Mouse (Mus musculus) heart, postnatal 0 days (tissue): Measurements from ENCODE around the gene Tmem121. TPM values are rescaled to one million over a fixed set of nuclear protein-coding genes. Genes with fewer than 3 reads are reported as not detected.

ENCODE experiments used
- ATAC-seq: fragments of 200-750 bp; cut with Nextera tagmentation; 2 replicates; pipeline ENCODE4 v1.8.0; 2017; ENCODE audit warnings: low read depth, moderate number of reproducible peaks, moderate library complexity; ENCODE audit not compliant: insufficient read depth
- DNase-seq: peaks from one replicate; pipeline ENCODE4 v3.0.0-alpha.2; 2016; ENCODE audit warnings: low spot score
- H3K27ac ChIP-seq: fragments of 300-500 bp; sonication (generic); 2 replicates; pipeline ENCODE4 v1.5.1; 2014; ENCODE audit warnings: low read depth, mild to moderate bottlenecking
- H3K27me3 ChIP-seq: fragments of 300-500 bp; sonication (generic); 2 replicates; pipeline ENCODE4 v1.6.1; 2014; ENCODE audit warnings: low read length, mixed read lengths; ENCODE audit not compliant: control insufficient read depth, insufficient read depth
- H3K36me3 ChIP-seq: fragments of 300-500 bp; sonication (generic); replicated peaks from 2 replicates; pipeline ENCODE4 v1.6.1; 2014; ENCODE audit warnings: low read length, mixed read lengths; ENCODE audit not compliant: control insufficient read depth, insufficient read depth
- H3K4me1 ChIP-seq: fragments of 300-500 bp; sonication (generic); 2 replicates; pipeline ENCODE4 v1.6.1; 2014; ENCODE audit warnings: antibody characterized with exemption; ENCODE audit not compliant: control insufficient read depth, insufficient read depth
- H3K4me2 ChIP-seq: fragments of 300-500 bp; sonication (generic); 2 replicates; pipeline ENCODE4 v1.6.1; 2014; ENCODE audit warnings: low read depth, mild to moderate bottlenecking, low read length, moderate library complexity
- H3K4me3 ChIP-seq: fragments of 300-500 bp; sonication (generic); 2 replicates; pipeline ENCODE4 v1.5.1; 2014; ENCODE audit warnings: low read depth, low read length
- H3K9ac ChIP-seq: fragments of 300-500 bp; sonication (generic); replicated peaks from 2 replicates; pipeline ENCODE4 v1.6.1; 2014; ENCODE audit warnings: low read depth, low read length, mixed read lengths
- H3K9me3 ChIP-seq: fragments of 300-500 bp; sonication (generic); replicated peaks from 2 replicates; pipeline ENCODE4 v1.6.1; 2016; ENCODE audit warnings: low read length; ENCODE audit not compliant: control insufficient read depth
- CTCF ChIP-seq: IDR thresholded peaks from 2 replicates; pipeline ENCODE4 v1.5.1; 2016; ENCODE audit warnings: antibody characterized with exemption, control low read depth, low read depth
- EP300 ChIP-seq: IDR thresholded peaks from 2 replicates; pipeline ENCODE4 v1.6.1; 2016; ENCODE audit warnings: antibody characterized with exemption, low read depth
- WGBS: fragments of 180-500 bp; shearing (Covaris S2); extraction: QIAGEN DNeasy Blood & Tissue Kit; methylation state at CpG from one replicate; pipeline ENCODE4 v1.1.7; 2014; 5-methylcytosine and 5-hydroxymethylcytosine counted together
- polyA plus RNA-seq: library from polyadenylated mRNA; unstranded; fragments of >200 nt; fragmentation: Nextera tagmentation; extraction: Ambion mirVana; gene quantifications from 2 replicates; pipeline ENCODE4 v1.2.1, GENCODE M21; 2015
- total RNA-seq: library from RNA; depleted of rRNA; stranded (reverse); fragments of >200 nt; gene quantifications from 2 replicates; pipeline ENCODE4 v1.2.3, GENCODE M21; 2014; ENCODE audit warnings: low replicate concordance

Tmem121 gene
- total and polyA plus RNA-seq, 2 experiments from 2014 or later = 1.2 to 4.8 TPM

DNA sequence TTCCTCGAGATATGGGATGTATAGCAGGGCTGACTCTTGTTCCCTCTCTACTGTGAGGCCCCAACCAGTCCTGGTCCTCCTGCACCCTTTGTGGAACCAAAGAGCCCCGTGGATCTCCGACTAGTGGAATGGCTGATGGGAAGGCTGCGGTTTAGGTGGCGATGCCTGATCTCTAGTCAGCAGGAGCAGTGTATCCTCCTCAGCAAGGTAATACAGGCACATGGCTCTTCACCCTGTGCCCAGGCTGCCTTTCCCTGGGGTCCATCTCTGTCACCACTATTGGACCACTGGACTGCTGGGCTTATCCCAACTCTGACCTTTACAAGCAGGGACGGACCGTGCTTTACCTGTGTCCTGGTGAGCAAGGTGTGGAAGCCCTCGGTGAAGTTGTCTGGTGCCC lies 28.2 kb upstream of the Tmem121 start:
- Histone ChIP-seq H3K4me3 (no peak overlapping the region), H3K4me2 (0 out of 2 replicates have a peak overlapping the region, but pooled peaks have one; percentile 90), H3K4me1 (peaks cover 21% of the 10 kb centered on the region), H3K9me3 (no peaks in the 10 kb centered on the region), H3K9ac (no peak overlapping the region), H3K27ac (no peak overlapping the region), H3K27me3 (no peaks in the 10 kb centered on the region), H3K36me3 (peaks cover 11% of the 10 kb centered on the region; the same call in 1 of the 2 replicates)
- 88% methylated on average over 8 of the region's 8 CpGs for WGBS
- TF ChIP-seq CTCF (no peak), EP300 (no peak)
- ATAC-seq = no peak
- no peak for DNase-seq

- Histone ChIP-seq H3K4me2 (no peak overlapping the region), H3K4me3 (no peak overlapping the region), H3K36me3 (peaks cover 14% of the 10 kb centered on the region; the same call in 1 of the 2 replicates), H3K4me1 (peaks cover 18% of the 10 kb centered on the region), H3K27ac (no peak overlapping the region), H3K9ac (no peak overlapping the region), H3K27me3 (no peaks in the 10 kb centered on the region), H3K9me3 (no peaks in the 10 kb centered on the region)
- DNase-seq (no peak), ATAC-seq (no peak)
- TF ChIP-seq CTCF (no peak), EP300 (no peak)
- 92% methylated on average over 8 of the region's 8 CpGs for WGBS
These were observed 27.8 kb upstream of the Tmem121 start for GRCm38 (mm10) chr12:113157971-113158370.

DNA sequence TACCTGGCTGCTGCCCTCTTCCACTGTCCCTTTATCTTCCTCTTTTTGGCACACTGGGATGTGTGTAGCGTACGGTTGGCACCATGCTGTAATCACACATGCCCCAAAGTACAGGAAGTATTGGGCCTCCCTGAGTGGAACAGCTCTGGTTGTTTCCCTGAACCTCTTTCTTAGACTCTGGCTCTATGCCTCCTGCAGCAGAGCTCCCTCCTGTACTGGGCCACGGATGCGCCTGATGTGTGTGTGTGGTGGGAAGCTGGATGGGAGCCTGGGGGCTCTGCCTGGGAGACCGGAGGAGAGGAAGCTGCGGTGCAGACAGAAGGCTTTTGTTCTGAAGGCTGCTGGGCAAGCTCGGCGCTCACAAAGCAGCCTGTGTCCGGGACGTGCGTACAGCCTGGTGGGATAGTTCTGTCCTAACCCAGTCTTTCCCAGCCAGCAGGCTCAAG lies 22.1 kb upstream of the Tmem121 start:
- H3K27me3 ChIP-seq = no peaks in the 10 kb centered on the region
- H3K36me3 ChIP-seq = peaks cover 7% of the 10 kb centered on the region; the same call in 1 of the 2 replicates
- ATAC-seq (peak; percentile 10; the same call in 1 of the 2 replicates), DNase-seq (no peak)
- H3K27ac ChIP-seq = no peak overlapping the region
- no peak overlapping the region for H3K4me3 ChIP-seq
- H3K4me1 ChIP-seq = no peaks in the 10 kb centered on the region
- TF ChIP-seq CTCF = no peak
- no peak for TF ChIP-seq EP300
- H3K9me3 ChIP-seq = no peaks in the 10 kb centered on the region
- no peak overlapping the region for H3K9ac ChIP-seq
- H3K4me2 ChIP-seq = no peak overlapping the region
- WGBS = 78% methylated on average over 11 of the region's 11 CpGs

- H3K36me3 ChIP-seq = no peaks in the 10 kb centered on the region
- 74% methylated on average over 9 of the region's 9 CpGs for WGBS
- no peaks in the 10 kb centered on the region for H3K4me1 ChIP-seq
- no peak overlapping the region for H3K27ac ChIP-seq
- no peaks in the 10 kb centered on the region for H3K9me3 ChIP-seq
- ATAC-seq = no peak
- no peak overlapping the region for H3K4me3 ChIP-seq
- DNase-seq = no peak
- no peak overlapping the region for H3K9ac ChIP-seq
- TF ChIP-seq CTCF (no peak), EP300 (no peak)
- no peaks in the 10 kb centered on the region for H3K27me3 ChIP-seq
- H3K4me2 ChIP-seq = no peak overlapping the region
These were observed 17.6 kb upstream of the Tmem121 start for GRCm38 (mm10) chr12:113168031-113168536.

DNA sequence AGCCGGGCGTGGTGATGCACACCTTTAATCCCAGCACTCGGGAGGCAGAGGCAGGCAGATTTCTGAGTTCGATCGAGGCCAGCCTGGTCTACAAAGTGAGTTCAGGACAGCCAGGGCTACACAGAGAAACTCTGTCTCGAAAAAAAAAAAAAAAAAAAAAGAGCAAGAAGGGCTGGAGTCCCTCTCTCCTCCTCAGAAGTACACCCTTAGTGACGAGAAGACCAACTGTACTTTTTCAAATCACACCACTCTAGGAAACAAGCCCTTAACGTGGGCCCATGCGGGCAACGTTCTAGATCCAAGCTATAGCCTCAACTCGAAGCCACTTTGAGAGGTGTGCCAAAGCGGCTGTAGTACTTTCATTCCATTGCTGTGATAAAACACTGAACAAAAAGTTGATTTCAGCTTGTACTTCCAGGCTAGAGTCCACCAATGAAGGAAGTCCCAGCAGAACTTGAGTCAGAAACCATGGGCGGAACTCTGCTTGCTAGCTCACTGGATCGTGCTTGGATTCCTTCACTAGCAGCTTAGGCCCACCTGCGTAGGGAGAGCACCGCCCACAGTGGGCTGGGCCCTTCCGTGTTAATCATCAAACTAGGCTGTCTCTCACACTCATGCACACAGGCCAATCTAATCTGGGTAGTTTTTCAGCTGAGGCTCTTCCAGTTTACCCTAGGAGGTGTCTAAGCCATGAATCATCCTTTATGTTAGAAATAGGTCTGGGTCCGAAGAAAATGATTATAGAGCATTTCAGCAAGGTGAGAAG lies 8.6 kb upstream of the Tmem121 start:
- DNase-seq = no peak
- H3K4me1 ChIP-seq = no peaks in the 10 kb centered on the region
- H3K4me2 ChIP-seq = no peak overlapping the region
- TF ChIP-seq CTCF (no peak), EP300 (no peak)
- H3K9ac ChIP-seq = no peak overlapping the region
- H3K4me3 ChIP-seq = no peak overlapping the region
- ATAC-seq = no peak
- 78% methylated on average over 18 of the region's 18 CpGs for WGBS
- no peaks in the 10 kb centered on the region for H3K36me3 ChIP-seq
- H3K27me3 ChIP-seq = no peaks in the 10 kb centered on the region
- H3K9me3 ChIP-seq = no peaks in the 10 kb centered on the region
- H3K27ac ChIP-seq = no peak overlapping the region

GRCm38 (mm10) chr12:113181020-113181419 lies 4.7 kb upstream of the Tmem121 start:
- ATAC-seq (no peak), DNase-seq (no peak)
- Histone ChIP-seq H3K9ac (no peak overlapping the region), H3K27me3 (peaks cover 17% of the 10 kb centered on the region), H3K4me2 (no peak overlapping the region), H3K36me3 (no peaks in the 10 kb centered on the region), H3K27ac (no peak overlapping the region), H3K4me3 (no peak overlapping the region), H3K9me3 (no peaks in the 10 kb centered on the region), H3K4me1 (no peaks in the 10 kb centered on the region)
- 47% methylated on average over 4 of the region's 4 CpGs for WGBS
- TF ChIP-seq EP300 (no peak), CTCF (no peak)
